Mouse (Mus musculus): ENCODE measurements around the gene Hibadh. TPM values are rescaled to one million over a fixed set of nuclear protein-coding genes. Genes with fewer than 3 reads are reported as not detected.

Gene Hibadh
- polyA plus RNA-seq, 1 experiment = 9.1 TPM

GRCm38 (mm10) chr6:52639546-52640223 is 504 bp downstream of the Hibadh start:
- no peaks in the 10 kb centered on the region for H3K27me3 ChIP-seq (replicated peaks)
- H3K4me1 ChIP-seq = peaks cover 25% of the 10 kb centered on the region
- peak overlapping the region; percentile 98 for H3K4me3 ChIP-seq (replicated peaks)
- TF ChIP-seq FLI1 (IDR thresholded peaks at IDR 0.05; ENCODE audit: low read length) = no peak
- no peak for TF ChIP-seq GATA1 (IDR thresholded peaks at IDR 0.05; ENCODE audit: borderline replicate concordance, low read length)
- H3K36me3 ChIP-seq (replicated peaks; ENCODE audit: low read length) = peaks cover 13% of the 10 kb centered on the region
- H3K9me3 ChIP-seq = no peaks in the 10 kb centered on the region

- Histone ChIP-seq H3K4me3 (replicated peaks) (peak overlapping the region; percentile 98), H3K36me3 (replicated peaks; ENCODE audit: low read length) (peaks cover 16% of the 10 kb centered on the region)
These were observed 1.6 kb downstream of the Hibadh start for GRCm38 (mm10) chr6:52638471-52639185.

GRCm38 (mm10) chr6:52637337-52637736 is 2.9 kb downstream of the Hibadh start:
- Histone ChIP-seq H3K4me3 (replicated peaks) (no peak overlapping the region), H3K27me3 (replicated peaks) (no peaks in the 10 kb centered on the region), H3K9me3 (no peaks in the 10 kb centered on the region), H3K4me1 (peaks cover 30% of the 10 kb centered on the region), H3K36me3 (replicated peaks; ENCODE audit: low read length) (peaks cover 16% of the 10 kb centered on the region)
- TF ChIP-seq FLI1 (IDR thresholded peaks at IDR 0.05; ENCODE audit: low read length) (no peak), GATA1 (IDR thresholded peaks at IDR 0.05; ENCODE audit: borderline replicate concordance, low read length) (no peak)

More at GRCm38 (mm10) chr6:52638471-52639185, 1.6 kb downstream of the Hibadh start:
- H3K27me3 ChIP-seq (replicated peaks) = no peaks in the 10 kb centered on the region
- peaks cover 30% of the 10 kb centered on the region for H3K4me1 ChIP-seq
- no peaks in the 10 kb centered on the region for H3K9me3 ChIP-seq
- no peak for TF ChIP-seq FLI1 (IDR thresholded peaks at IDR 0.05; ENCODE audit: low read length)
- TF ChIP-seq GATA1 (IDR thresholded peaks at IDR 0.05; ENCODE audit: borderline replicate concordance, low read length) = no peak

- H3K36me3 ChIP-seq (replicated peaks; ENCODE audit: low read length) = peaks cover 28% of the 10 kb centered on the region
- TF ChIP-seq GATA1 (IDR thresholded peaks at IDR 0.05; ENCODE audit: borderline replicate concordance, low read length) (no peak), FLI1 (IDR thresholded peaks at IDR 0.05; ENCODE audit: low read length) (no peak)
- H3K27me3 ChIP-seq (replicated peaks) = no peaks in the 10 kb centered on the region
- H3K9me3 ChIP-seq = no peaks in the 10 kb centered on the region
- H3K4me3 ChIP-seq (replicated peaks) = no peak overlapping the region
- peaks cover 33% of the 10 kb centered on the region for H3K4me1 ChIP-seq
These were observed 4.8 kb downstream of the Hibadh start for GRCm38 (mm10) chr6:52635395-52635794.

GRCm38 (mm10) chr6:52630625-52631024 is 9.6 kb downstream of the Hibadh start:
- Histone ChIP-seq H3K4me3 (replicated peaks) (no peak overlapping the region), H3K27me3 (replicated peaks) (no peaks in the 10 kb centered on the region), H3K4me1 (peaks cover 40% of the 10 kb centered on the region), H3K36me3 (replicated peaks; ENCODE audit: low read length) (peaks cover 59% of the 10 kb centered on the region), H3K9me3 (no peaks in the 10 kb centered on the region)
- TF ChIP-seq GATA1 (IDR thresholded peaks at IDR 0.05; ENCODE audit: borderline replicate concordance, low read length) = no peak
- TF ChIP-seq FLI1 (IDR thresholded peaks at IDR 0.05; ENCODE audit: low read length) = no peak

GRCm38 (mm10) chr6:52629180-52629579 is 11.0 kb downstream of the Hibadh start:
- Histone ChIP-seq H3K36me3 (replicated peaks; ENCODE audit: low read length) (peaks cover 64% of the 10 kb centered on the region), H3K4me3 (replicated peaks) (no peak overlapping the region), H3K9me3 (no peaks in the 10 kb centered on the region), H3K4me1 (peaks cover 33% of the 10 kb centered on the region), H3K27me3 (replicated peaks) (no peaks in the 10 kb centered on the region)
- TF ChIP-seq GATA1 (IDR thresholded peaks at IDR 0.05; ENCODE audit: borderline replicate concordance, low read length) (no peak), FLI1 (IDR thresholded peaks at IDR 0.05; ENCODE audit: low read length) (no peak)

GRCm38 (mm10) chr6:52626735-52627134 is 13.5 kb downstream of the Hibadh start:
- H3K27me3 ChIP-seq (replicated peaks) = no peaks in the 10 kb centered on the region
- H3K9me3 ChIP-seq = no peaks in the 10 kb centered on the region
- TF ChIP-seq FLI1 (IDR thresholded peaks at IDR 0.05; ENCODE audit: low read length) (no peak), GATA1 (IDR thresholded peaks at IDR 0.05; ENCODE audit: borderline replicate concordance, low read length) (no peak)
- peaks cover 57% of the 10 kb centered on the region for H3K4me1 ChIP-seq
- H3K36me3 ChIP-seq (replicated peaks; ENCODE audit: low read length) = peaks cover 76% of the 10 kb centered on the region
- no peak overlapping the region for H3K4me3 ChIP-seq (replicated peaks)

GRCm38 (mm10) chr6:52623741-52624140 is 16.4 kb downstream of the Hibadh start:
- H3K9me3 ChIP-seq = no peaks in the 10 kb centered on the region
- TF ChIP-seq GATA1 (IDR thresholded peaks at IDR 0.05; ENCODE audit: borderline replicate concordance, low read length) (no peak), FLI1 (IDR thresholded peaks at IDR 0.05; ENCODE audit: low read length) (no peak)
- H3K4me3 ChIP-seq (replicated peaks) = no peak overlapping the region
- H3K36me3 ChIP-seq (replicated peaks; ENCODE audit: low read length) = peaks cover 75% of the 10 kb centered on the region
- H3K4me1 ChIP-seq = peaks cover 48% of the 10 kb centered on the region
- no peaks in the 10 kb centered on the region for H3K27me3 ChIP-seq (replicated peaks)

- H3K4me1 ChIP-seq = peaks cover 42% of the 10 kb centered on the region
- peak overlapping the region; percentile 76 for H3K4me3 ChIP-seq (replicated peaks)
- TF ChIP-seq GATA1 (IDR thresholded peaks at IDR 0.05; ENCODE audit: borderline replicate concordance, low read length) = no peak
- TF ChIP-seq FLI1 (IDR thresholded peaks at IDR 0.05; ENCODE audit: low read length) = no peak
- H3K36me3 ChIP-seq (replicated peaks; ENCODE audit: low read length) = peaks cover 75% of the 10 kb centered on the region
- no peaks in the 10 kb centered on the region for H3K9me3 ChIP-seq
- no peaks in the 10 kb centered on the region for H3K27me3 ChIP-seq (replicated peaks)
These were observed 18.3 kb downstream of the Hibadh start for GRCm38 (mm10) chr6:52621731-52622480.
